Mouse (Mus musculus): ENCODE results near the gene Scube3.

Scube3 gene

DNA sequence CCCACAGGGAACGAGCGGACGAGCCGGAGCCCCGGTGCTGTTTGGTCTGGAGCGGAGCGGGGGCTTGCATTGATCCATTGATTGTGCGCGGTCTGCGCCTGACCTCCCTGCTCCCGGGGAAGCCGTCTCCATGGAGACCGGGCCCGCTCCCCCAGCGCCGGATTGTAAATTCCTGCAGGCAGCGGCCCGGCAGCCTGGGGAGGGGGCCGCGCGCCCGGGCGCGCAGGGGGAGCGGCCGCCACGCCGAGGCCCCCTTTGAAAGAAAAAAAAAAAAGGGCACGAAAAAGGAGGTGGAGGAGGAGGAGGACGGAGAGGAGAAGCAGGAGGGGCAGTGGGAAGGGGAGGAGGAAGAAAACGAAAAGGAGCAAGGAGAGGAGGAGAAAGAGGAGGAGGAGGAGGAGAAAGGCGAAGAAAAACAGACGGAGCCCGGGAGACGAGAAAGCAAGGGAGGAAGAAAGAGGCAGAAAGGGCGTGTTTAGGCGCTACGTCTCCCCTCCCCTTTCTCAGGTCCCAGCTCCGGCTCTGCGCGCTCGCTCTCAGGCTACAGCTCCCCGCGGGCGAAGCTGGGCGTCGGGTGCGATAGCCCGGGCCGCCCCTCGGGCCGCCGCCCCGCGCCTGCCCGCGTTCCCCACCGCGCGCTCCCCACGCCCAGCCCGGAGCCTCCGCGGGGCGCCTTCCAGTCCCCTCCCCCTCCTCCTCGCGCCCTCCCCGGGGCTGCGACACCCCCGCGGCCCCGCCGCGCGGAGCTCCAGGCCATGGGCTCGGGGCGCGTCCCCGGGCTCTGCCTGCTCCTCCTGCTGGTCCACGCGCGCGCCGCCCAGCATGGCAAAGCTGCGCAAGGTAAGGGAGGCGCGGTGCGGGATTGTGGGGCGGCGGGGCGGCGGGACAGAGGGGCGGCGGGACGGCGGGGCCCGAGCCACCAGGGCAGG, at the start of gene Scube3:
TSS of gene Scube3 (plus strand) at position 371 of the 929 bp plus-strand sequence.
- no peak for DNase-seq (ENCODE audit: low read depth)

DNA sequence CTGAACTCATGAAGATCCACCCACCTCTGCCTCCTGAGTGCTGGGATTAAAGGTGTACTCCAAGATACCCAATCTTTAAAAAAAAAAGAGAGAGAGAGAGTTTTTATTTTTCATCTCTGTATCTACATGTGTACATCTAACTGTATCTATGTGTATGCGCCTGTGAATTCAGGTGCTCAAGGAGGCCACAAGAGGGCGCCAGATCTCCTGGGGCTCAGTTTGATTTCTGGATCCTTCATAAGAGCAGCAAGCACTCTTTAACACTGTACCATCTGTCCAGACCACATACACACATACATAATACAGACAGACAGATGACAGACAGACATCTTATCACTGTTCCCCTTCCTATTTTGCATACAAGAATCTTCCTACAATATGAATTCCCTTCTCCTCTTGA, 49.6 kb upstream of the Scube3 start:
- DNase-seq (ENCODE audit: low read depth), result no peak

DNA sequence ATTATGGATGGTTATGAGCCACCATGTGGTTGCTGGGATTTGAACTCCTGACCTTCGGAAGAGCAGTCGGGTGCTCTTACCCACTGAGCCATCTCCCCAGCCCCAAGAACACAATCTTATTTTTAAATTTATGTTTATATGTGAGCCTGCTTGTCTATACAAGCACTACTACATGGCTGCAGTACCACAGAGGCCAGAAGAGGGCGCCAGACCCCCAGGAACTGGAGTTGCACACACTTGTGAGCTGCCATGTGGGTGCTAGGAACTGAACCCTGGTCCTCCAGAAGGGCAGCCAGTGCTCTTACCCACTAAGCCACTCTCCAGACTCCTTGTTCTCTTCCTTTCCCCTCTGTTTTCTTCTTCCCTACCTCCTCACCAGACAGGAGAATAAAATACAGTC, 48.1 kb upstream of the Scube3 start:
- no peak for DNase-seq (ENCODE audit: low read depth)

DNA sequence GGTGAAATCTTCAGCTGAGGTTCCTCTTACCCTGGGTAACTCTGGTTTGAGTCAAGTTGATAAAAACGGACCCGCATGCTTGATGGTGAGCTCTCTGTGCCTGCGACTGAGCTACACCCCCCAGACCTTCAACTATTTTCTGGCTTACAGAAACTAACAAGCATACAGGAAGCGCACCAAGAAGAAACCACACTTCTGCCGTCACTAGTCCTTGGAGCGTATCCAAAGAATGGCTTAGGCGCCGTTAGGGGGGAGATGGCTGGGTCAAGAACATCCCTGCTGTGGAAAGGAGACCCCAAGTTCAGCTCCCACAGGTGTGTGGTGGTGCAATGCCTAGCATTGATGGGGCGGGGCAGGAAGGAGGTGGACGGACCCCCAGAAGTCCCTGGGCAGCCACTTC, 45.5 kb upstream of the Scube3 start:
- no peak for DNase-seq (ENCODE audit: low read depth)

DNA sequence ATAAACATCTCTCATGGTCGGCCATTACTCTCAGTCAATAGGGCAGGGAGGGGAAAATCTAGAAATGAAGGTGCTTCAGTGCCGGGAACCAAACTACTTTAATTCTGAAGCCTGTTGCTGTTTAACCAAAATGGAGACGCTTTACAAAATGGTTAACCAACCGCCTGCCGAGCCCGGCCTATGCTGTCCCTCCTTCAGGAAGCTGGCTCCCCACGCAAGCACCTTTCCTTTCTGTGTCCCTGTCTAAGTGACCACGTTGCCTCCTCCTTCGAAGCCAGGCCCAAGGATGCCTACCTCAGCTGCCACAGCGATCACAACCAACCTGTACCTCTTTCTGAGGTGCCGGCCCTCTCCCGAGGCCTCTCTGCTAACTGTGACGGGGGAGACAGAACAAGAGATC, 44.6 kb upstream of the Scube3 start:
- DNase-seq (ENCODE audit: low read depth), result no peak

DNA sequence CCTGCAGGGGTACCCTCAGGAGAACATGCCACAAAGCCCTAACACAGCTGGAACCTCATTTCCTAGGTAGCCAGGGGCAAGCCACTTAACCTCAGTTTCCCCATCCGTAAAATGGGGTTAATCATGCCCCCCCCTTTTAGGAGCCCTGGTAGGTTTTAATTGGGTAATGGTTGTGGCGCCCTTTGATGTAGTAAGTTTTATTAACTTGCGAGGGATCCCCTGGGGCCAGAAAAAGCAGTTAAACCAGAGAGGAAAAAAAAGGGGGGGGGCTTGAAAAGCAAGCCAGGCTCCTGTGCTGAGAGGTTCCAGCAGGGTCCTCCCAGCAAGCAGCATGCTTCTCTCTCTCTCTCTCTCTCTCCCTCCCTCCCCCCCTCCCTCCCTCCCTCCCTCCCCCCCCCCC, 42.9 kb upstream of the Scube3 start:
- DNase-seq (ENCODE audit: low read depth), result no peak

DNA sequence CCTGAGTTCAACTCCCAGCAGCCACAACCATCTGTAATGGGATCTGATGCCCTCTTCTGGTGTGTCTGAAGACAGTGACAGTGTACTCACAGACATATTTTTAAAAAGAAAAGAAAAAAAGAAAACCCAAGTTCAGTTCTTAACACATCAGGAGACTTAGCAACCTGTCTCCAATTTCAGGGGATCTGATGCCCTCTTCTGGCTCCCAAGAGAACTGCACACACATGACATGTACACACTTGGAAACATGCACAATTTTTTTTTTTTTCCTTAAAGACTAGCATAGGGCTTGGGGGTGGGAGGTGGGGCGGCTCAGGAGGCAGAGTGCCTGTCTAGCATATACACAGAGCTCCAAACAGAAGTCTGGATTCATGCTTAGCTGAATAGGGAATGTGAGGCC, 41.3 kb upstream of the Scube3 start:
- DNase-seq (ENCODE audit: low read depth), result no peak

DNA sequence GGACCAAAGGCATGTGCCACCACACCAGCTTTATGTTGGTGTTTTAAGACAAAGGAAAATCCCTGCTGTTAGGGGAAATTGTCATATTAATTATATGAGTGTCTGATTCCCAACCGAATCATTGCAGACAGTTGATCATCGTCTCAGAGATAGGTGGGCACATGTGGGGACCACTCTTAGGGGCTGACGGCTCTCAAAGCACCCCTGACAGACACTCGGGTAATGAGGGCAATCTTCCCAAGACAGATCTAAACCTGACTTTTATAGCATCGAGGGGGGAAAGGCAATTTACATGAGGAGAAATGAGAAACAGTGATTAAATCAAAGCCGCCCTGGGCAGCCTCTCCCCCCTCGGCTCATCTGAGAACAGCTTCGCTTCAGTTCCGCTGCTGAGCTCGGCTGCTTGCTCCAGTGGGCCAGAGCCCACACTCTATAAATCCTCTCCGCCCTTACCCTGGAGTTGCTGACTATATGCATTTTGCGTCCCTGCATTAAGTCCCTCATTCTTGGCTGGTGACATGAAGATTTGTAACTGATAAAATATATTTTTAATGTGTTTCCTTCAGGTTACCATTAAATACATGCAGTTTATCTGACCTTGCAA, 40.6 kb upstream of the Scube3 start:
- DNase-seq (ENCODE audit: low read depth), result no peak

DNA sequence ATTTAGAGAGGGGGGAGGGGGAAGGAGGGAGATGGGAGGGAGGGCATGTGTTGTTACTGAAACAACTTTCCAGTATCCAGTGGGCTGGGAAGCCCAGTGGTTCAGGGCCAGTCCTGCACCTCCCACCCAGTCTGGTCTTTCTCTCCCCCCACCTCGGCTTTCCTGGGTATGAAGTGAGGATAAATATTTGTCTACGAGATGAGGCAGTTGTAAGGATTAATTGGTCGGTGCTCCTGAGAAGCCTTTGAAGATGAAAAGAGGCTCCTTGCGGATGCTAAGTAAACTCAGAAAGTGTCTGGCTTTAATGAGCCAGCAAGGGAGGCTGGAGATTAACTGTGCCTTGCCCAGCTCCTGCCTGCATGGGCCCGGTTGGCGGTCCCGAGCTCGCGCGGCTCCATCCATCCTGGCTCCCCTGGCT, 40.0 kb upstream of the Scube3 start:
- no peak for DNase-seq (ENCODE audit: low read depth)

DNA sequence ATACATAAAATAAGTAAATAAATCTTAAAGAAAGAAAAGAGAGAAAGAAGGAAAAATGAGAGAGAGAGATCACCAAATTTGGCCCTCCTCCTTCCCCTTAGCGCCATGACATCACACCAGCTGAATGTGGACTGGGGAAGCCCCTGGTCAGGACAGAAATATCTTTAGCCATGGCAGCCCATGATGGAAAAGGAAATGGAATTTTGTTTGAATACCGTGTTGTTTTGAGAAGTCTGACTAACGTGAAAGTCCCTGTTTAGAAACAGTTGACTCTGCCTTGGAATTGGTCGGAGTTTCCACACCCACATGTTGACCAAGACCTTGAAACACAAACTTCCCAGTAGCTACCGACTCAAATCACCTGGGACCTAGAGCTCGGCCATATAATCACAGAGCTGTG, 37.5 kb upstream of the Scube3 start:
- no peak for DNase-seq (ENCODE audit: low read depth)

DNA sequence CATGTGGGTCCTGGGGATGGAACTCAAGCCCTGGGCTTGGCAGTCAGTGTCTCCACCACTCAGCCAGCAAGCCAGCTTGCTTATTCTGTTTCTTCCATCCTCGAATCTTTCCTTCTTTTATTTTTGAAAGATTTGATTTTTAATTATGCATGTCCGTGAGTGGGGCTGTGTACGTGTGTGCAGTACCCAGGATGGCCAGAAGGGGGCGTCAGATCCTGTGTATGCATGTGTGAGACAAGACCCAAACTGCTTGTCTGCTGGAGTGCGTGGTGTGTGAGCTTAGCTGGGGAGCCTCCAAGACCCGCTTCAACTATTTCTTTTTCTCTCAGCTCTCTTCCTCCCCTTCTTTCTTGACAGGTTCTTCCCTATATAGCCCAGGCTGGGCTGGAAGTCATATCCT, 35.6 kb upstream of the Scube3 start:
- DNase-seq (ENCODE audit: low read depth), result no peak

DNA sequence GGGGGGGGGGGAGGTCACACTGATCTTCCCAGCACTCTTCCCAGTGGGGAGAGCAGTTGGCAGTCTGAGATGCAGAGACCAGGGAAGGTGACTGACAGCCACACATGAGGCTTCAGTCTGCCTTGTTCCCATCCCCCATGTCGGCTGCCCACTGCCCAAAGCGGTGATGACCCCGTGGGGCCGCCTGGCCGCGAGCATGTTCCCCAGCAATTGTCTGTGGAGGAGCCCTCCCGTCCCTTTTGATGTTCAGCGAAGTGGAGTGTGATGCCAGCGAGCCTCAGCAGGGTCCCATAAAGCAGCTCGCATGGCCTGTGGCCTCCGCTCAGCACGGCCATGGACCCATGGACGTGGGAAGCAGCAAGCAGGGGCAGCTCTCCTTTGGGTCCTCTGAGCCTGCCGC, 34.7 kb upstream of the Scube3 start:
- DNase-seq (ENCODE audit: low read depth), result no peak

DNA sequence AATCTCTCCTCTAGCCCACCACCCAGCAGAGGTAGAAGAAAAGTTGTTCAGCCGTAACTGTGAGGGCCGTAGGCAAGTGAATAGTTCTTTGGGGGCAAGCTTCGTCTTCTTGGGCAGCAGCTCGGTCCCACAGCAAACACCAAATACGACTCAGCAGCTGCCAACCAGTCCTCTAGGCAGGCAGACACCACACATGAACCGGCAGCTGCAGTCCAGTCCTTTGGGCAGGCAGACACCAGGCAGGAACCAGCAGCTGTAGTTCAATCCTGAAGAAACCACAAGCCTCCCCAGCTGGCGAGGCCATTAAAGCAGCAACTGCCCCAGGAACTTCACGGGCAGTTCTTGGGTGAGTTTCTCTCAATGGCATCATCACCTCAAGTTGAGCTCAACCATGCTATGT, 29.7 kb upstream of the Scube3 start:
- DNase-seq (ENCODE audit: low read depth), result no peak

DNA sequence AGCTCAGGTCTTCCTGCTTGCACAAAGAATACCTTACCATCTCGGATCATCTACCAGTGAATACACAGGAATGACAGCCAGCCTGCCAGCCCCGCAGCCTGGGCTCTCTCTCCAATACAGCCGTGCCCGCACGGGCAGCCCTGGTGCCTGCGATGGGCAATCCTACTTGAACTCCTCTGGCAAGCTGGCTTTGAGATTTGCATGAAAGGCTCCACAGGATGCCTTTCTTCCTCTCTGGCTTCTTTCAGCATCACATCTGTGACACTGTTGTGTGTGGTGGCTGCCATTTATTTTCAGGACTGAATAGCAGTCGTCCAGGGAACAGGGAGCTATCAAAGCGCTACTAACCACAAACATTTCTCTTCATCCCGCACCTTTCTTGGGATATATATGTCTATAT, 25.6 kb upstream of the Scube3 start:
- DNase-seq (ENCODE audit: low read depth), result no peak

DNA sequence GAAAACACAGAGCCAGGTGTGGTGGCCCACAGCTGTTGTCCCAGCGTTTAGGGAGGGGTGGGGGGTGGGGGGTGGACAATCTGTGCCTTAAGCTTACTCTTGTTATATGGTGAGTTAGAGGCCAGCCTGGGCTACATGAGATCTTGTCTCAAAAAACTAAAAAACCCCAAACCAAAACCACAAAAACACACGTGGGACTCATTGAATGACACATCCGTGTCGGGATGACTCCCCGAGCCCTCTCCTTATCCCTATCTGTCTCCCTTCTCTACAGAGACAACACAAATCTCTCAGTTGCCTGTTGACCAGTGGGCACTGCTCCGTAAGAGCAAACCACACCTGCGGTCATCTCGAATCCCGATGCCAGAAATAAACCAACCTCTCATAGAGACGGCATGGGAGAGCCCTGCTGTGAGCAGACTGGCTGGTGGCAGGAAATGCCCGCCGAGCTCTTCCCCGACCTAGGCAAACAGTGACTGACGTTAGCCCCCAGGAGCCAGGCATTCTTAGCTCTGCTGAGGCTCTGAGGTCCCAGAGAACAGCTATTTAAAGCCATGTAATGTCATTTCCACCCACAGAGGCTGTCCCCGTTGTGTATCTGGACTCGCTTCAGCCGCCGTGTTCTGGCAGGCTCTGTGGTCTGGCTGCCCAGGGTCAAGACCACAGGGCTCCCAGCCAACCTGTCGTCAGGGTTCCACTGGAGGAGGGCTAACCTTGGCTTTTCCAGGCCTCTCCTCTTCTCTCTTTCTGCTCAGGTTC, 24.3 kb upstream of the Scube3 start:
- no peak for DNase-seq (ENCODE audit: low read depth)

DNA sequence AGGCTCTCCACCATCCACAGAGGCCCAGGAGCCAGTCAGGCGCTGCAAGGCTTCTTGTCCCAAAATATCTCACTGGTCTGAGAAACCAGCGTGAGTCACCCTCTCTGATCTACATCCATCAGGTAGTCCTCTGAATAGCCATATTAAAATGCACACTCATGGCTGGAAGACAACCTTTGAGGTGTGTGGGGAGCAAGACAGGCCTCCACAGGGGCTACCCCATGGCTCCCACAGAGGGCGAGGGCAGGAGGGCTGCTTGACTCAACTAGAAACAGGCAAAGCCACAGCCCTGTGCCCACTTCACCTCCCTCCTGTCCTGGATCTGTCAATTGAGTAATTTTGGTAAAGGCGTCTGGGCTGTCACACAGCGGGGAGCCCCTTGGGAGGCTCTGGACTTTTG, 21.5 kb upstream of the Scube3 start:
- no peak for DNase-seq (ENCODE audit: low read depth)

DNA sequence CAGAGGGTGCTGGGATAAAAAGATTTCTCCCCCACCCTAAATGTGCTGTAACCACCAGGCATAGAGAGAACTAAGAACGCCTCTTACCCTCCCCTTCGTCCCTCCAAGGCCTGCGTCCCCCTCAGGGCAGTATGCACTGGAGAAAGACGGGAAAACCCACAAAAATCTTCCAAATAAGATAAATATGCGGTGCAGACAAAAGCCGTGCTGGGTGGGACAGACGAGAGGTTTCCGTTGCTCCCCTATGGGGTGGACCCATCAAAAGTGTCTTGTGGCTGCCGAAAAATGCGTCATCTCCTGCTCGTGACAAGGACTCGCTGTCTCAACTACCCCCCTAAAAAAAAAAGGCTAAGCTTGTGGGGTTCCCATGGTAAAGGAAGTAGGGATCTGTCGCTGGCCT, 19.0 kb upstream of the Scube3 start:
- DNase-seq (ENCODE audit: low read depth), result no peak

DNA sequence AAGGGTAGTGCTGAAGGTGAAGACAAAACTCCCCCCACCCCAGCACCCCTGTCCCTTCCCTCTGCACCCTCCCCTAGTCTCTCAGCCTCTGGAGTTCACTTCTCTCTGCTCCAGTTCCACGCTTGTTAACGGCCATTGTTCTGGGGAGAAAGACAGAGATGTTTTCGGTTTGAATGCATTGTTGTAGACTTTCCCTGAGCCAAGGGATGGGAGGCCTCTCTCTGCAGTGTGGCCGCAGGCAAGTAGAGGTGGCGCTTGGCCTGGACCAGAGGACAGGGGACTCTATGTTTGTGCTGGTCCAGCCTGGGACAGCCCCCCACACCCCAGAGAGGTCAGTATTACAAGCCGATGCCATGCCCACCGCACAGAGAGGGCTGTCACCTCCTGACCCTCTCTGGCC, 18.3 kb upstream of the Scube3 start:
- no peak for DNase-seq (ENCODE audit: low read depth)

DNA sequence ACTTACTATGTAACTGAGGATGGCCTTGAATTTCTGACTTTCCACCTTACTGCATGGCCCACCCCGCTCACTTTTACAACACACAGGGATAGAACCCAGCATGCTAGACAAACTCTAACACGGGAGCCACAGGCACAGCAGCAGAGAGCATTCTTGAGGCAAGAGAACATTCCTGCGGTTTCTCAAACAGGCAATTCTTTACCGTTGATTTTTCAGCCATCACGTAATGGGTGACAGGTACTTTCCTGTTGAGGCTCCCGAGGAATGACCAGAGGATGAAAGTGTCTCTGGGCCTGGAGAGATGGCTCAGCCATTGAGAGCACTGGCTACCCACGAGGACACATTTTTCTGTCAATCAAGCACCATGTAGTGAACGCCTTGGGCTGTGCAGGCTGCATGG, 17.6 kb upstream of the Scube3 start:
- no peak for DNase-seq (ENCODE audit: low read depth)

DNA sequence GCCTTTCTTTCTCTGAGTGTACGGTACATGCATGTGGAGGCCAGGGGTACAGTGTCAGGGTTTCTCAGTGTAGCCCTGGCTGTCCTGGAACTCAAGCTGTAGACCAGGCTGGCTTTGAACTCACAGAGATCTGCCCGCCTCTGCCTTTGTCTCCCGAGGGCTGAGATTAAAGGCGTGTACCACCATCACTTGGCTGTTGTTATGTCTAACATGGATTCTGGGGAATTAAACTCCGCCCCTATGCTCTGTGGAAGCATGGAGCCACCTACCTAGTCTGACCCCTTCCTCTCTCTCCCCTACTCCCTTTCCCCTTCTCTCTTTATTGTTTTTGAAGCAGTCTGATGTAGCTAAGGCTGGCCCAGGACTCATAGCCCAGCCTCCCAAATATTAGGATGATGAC, 12.1 kb upstream of the Scube3 start:
- no peak for DNase-seq (ENCODE audit: low read depth)

DNA sequence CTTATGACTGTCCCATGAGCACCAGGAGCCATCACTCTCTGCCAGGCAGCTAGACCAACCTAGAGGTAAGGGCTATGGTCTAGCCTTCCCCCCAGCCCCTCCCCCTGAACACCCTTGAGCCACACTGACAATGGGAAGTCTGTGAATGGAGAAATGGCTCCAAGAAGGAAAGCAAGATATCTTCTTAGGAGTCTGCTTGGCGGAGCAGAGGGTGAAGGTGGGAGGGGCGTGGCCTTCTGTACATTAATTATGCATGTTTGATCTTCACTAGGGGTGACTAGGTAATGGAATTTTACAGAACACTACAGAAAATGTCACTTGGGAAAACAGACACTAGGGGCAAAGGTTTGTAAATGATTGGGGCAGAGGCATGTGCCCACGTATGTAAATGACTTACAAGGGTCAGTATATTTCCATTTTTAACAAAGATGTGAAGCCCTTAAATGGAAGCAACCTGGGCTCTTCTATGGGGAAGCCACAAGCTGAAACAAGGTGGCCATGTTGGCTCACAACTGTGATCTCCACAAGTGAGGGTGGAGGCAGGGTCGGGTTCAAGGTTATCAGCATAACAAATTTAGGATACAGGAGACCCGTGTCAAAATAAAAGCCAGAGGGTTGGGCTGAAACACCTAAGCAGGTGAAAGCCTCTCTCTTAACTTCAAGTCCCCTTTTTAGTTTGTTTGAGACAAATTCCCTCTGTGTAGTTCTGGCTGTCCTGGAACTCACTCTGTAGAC, 11.4 kb upstream of the Scube3 start:
- DNase-seq (ENCODE audit: low read depth), result no peak

DNA sequence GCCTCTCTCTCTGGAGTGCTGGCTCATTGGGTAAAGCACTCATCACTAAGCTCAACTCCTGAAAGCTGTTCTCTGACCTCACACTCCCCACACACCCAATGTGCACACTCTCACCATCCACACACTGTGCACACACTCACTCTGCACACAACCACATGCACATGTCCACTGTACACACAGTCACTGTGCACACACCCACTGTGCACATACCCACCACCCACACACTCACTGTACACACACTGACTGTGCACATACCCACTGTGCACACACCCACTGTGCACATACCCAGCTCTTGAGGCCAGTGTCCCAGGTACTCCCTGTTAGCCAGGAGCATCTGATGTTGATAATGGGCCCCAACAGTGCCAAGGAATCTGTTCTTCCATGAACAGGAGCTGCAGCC, 10.8 kb upstream of the Scube3 start:
- DNase-seq (ENCODE audit: low read depth), result no peak
